Mouse (Mus musculus): ENCODE data around the gene Glul. TPM values are rescaled to one million over a fixed set of nuclear protein-coding genes. Genes with fewer than 3 reads are reported as not detected.

The Glul gene
- polyA plus RNA-seq, 1 experiment from 2014 or later: 330 TPM

DNA sequence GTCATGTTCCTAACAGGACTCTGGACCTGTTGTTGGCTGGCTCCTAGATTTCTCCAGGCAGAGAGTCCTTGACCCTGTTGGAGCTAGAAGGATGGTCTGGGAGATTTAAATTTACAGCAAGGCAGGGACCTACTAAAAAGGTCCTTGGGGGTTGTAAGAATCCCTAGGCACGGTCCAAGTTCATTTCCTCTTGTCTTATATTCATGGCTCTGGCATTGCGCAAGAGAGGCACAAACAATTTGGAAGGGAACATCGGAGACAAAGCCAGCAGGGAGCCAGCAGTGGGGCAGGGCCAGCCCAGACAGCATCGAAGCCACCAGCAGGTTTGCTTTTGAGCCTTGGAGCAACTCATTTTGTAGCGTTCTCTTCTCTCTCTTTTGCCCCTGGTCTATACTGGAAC, 45.4 kb downstream of the Glul start:
- no peak overlapping the region for H3K9ac ChIP-seq (ENCODE audit: low read length)
- no peaks in the 10 kb centered on the region for H3K9me3 ChIP-seq (ENCODE audit: control insufficient read depth, low read length)
- ATAC-seq (ENCODE audit: low FRiP score, low TSS enrichment) (no peak), DNase-seq (ENCODE audit: low spot score) (no peak)
- no peak overlapping the region for H3K27ac ChIP-seq (replicated peaks)
- H3K4me3 ChIP-seq (ENCODE audit: low read depth, low read length): no peak overlapping the region
- H3K4me1 ChIP-seq (replicated peaks; ENCODE audit: control insufficient read depth, insufficient read depth): no peaks in the 10 kb centered on the region
- no peaks in the 10 kb centered on the region for H3K27me3 ChIP-seq (ENCODE audit: control insufficient read depth, insufficient read depth, low read length)
- no peak overlapping the region for H3K4me2 ChIP-seq (replicated peaks; ENCODE audit: low read depth)
- 68% methylated on average over 5 of the region's 5 CpGs for WGBS
- TF ChIP-seq EP300 (optimal IDR thresholded peaks at IDR 0.05): no peak
- H3K36me3 ChIP-seq (ENCODE audit: control insufficient read depth, insufficient read depth, low read length): no peaks in the 10 kb centered on the region

DNA sequence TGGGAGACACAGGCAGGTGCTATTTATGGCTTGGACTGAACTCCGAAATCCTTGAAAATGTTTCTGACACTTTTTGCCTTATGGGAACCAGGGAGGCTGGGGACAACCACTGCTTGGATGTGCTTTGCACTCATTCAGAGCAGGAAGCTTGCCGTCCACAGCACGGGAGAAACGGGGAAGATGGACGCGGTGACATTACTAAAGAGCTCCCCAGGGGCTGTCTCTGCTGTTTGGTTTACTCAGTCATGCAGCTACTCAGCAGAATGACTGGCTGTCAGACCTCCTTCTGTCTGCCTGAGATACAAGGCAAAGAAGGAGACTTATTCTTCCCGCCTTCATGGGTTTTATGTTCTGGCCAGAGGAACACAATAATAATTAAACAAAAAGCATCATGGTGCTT, 47.2 kb downstream of the Glul start:
- Histone ChIP-seq H3K4me3 (ENCODE audit: low read depth, low read length) (no peak overlapping the region), H3K4me1 (replicated peaks; ENCODE audit: control insufficient read depth, insufficient read depth) (no peaks in the 10 kb centered on the region), H3K4me2 (replicated peaks; ENCODE audit: low read depth) (no peak overlapping the region), H3K9ac (ENCODE audit: low read length) (no peak overlapping the region), H3K27me3 (ENCODE audit: control insufficient read depth, insufficient read depth, low read length) (no peaks in the 10 kb centered on the region), H3K36me3 (ENCODE audit: control insufficient read depth, insufficient read depth, low read length) (no peaks in the 10 kb centered on the region), H3K9me3 (ENCODE audit: control insufficient read depth, low read length) (no peaks in the 10 kb centered on the region), H3K27ac (replicated peaks) (no peak overlapping the region)
- DNase-seq (ENCODE audit: low spot score) (no peak), ATAC-seq (ENCODE audit: low FRiP score, low TSS enrichment) (no peak)
- WGBS: 63% methylated on average over 7 of the region's 7 CpGs
- TF ChIP-seq CTCF (IDR thresholded peaks at IDR 0.05; ENCODE audit: low read depth): no peak
- no peak for TF ChIP-seq EP300 (optimal IDR thresholded peaks at IDR 0.05)

DNA sequence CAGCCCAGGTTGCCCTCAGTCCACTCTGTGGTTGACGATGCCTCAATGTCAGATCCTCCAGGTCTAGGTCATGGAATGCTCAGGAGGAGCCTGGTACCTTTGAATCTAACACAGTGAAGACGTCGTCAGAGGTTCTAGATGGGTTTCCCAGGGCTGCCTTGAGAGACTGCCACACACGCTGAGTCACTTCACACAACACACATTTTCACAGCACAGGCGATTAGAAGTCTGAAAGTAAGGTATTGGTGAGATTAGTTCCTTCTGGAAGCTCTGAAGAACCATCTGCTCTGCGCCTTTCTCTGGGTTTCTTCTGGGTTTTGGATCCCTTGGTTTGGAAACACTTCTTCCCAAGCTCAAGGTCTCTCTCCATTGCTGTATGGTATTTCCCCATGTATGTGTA, 48.1 kb downstream of the Glul start:
- TF ChIP-seq CTCF (IDR thresholded peaks at IDR 0.05; ENCODE audit: low read depth) (no peak), EP300 (optimal IDR thresholded peaks at IDR 0.05) (no peak)

DNA sequence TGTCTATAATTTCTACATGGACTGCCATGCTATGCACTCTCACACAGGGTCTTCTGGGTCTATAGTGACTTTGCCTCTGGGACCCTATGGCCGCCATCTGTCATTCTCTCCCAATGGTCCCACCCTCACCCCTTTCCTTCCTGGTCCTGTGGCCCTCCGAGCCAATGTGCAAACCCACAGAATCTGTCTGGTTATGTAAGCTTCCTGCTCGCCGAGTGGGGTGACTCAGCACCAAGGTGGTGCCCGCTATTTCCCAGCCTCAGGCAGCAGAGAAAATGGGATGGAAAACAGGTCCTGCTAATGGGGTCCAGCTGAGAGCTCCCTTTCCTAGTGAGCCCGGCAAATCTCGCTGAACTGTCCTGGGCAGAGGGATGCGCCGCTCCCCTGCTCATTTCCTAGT, 53.5 kb downstream of the Glul start:
- Histone ChIP-seq H3K4me3 (ENCODE audit: low read depth, low read length) (no peak overlapping the region), H3K36me3 (ENCODE audit: control insufficient read depth, insufficient read depth, low read length) (no peaks in the 10 kb centered on the region), H3K27me3 (ENCODE audit: control insufficient read depth, insufficient read depth, low read length) (no peaks in the 10 kb centered on the region), H3K27ac (replicated peaks) (no peak overlapping the region), H3K9ac (ENCODE audit: low read length) (no peak overlapping the region), H3K4me2 (replicated peaks; ENCODE audit: low read depth) (no peak overlapping the region), H3K9me3 (ENCODE audit: control insufficient read depth, low read length) (no peaks in the 10 kb centered on the region), H3K4me1 (replicated peaks; ENCODE audit: control insufficient read depth, insufficient read depth) (no peaks in the 10 kb centered on the region)
- TF ChIP-seq EP300 (optimal IDR thresholded peaks at IDR 0.05): no peak
- no peak for TF ChIP-seq CTCF (IDR thresholded peaks at IDR 0.05; ENCODE audit: low read depth)
- DNase-seq (ENCODE audit: low spot score): peak; percentile 21
- 83% methylated on average over 9 of the region's 9 CpGs for WGBS
- ATAC-seq (ENCODE audit: low FRiP score, low TSS enrichment): no peak; the same call in 1 of the 2 replicates

More for the DNA sequence above, 48.1 kb downstream of the Glul start:
- no peak overlapping the region for H3K9ac ChIP-seq (ENCODE audit: low read length)
- no peak overlapping the region for H3K27ac ChIP-seq (replicated peaks)
- no peak for DNase-seq (ENCODE audit: low spot score)
- H3K4me2 ChIP-seq (replicated peaks; ENCODE audit: low read depth): no peak overlapping the region
- ATAC-seq (ENCODE audit: low FRiP score, low TSS enrichment): no peak
- H3K4me1 ChIP-seq (replicated peaks; ENCODE audit: control insufficient read depth, insufficient read depth): no peaks in the 10 kb centered on the region
- no peak overlapping the region for H3K4me3 ChIP-seq (ENCODE audit: low read depth, low read length)
- no peaks in the 10 kb centered on the region for H3K9me3 ChIP-seq (ENCODE audit: control insufficient read depth, low read length)
- no peaks in the 10 kb centered on the region for H3K27me3 ChIP-seq (ENCODE audit: control insufficient read depth, insufficient read depth, low read length)
- WGBS: 86% methylated on average over 6 of the region's 6 CpGs
- H3K36me3 ChIP-seq (ENCODE audit: control insufficient read depth, insufficient read depth, low read length): no peaks in the 10 kb centered on the region

DNA sequence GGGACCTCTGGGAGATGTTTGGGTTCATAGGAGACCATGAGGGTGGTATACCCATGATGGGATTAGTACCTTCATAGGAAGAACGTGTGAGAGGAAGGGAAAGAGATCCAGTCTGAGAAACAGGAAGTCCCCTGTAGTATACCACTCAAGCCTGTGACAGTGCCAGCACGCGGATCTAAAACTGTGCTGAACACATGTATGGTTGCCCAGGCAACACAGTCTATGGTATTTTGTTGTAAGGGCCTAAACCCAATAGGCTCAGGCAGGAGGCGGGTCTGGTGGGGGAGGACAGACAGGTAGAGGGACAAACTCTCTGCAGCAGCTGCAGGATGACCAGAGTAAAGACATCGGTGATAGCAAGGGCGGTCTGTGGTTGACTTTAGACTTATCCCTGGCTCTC, 54.1 kb downstream of the Glul start:
- TF ChIP-seq EP300 (optimal IDR thresholded peaks at IDR 0.05) (no peak), CTCF (IDR thresholded peaks at IDR 0.05; ENCODE audit: low read depth) (no peak)
- H3K27ac ChIP-seq (replicated peaks): no peak overlapping the region
- no peaks in the 10 kb centered on the region for H3K9me3 ChIP-seq (ENCODE audit: control insufficient read depth, low read length)
- H3K9ac ChIP-seq (ENCODE audit: low read length): no peak overlapping the region
- H3K4me1 ChIP-seq (replicated peaks; ENCODE audit: control insufficient read depth, insufficient read depth): no peaks in the 10 kb centered on the region
- H3K36me3 ChIP-seq (ENCODE audit: control insufficient read depth, insufficient read depth, low read length): no peaks in the 10 kb centered on the region
- ATAC-seq (ENCODE audit: low FRiP score, low TSS enrichment): no peak
- no peak overlapping the region for H3K4me2 ChIP-seq (replicated peaks; ENCODE audit: low read depth)
- 72% methylated on average over 6 of the region's 6 CpGs for WGBS
- H3K4me3 ChIP-seq (ENCODE audit: low read depth, low read length): no peak overlapping the region
- no peaks in the 10 kb centered on the region for H3K27me3 ChIP-seq (ENCODE audit: control insufficient read depth, insufficient read depth, low read length)
- no peak for DNase-seq (ENCODE audit: low spot score)

DNA sequence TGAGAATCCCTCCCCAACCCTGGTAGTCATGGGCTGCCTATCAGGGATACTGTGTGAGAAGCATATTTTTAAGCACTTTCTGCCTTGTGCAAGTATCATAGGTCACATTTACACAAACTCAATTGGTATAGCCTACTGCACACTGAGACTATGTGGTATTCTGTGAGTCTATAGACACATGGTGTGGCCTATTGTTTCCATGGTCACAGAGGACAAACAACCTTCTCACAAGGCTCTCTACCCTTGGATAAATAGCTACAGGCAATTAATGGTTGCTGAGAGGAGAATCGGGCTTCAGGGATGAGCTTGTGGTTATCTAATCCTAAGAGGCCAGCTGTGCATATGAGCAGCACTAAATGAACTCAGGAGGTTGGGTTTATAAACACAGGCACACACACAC, 58.1 kb downstream of the Glul start:
- H3K27me3 ChIP-seq (ENCODE audit: control insufficient read depth, insufficient read depth, low read length): no peaks in the 10 kb centered on the region
- ATAC-seq (ENCODE audit: low FRiP score, low TSS enrichment): peak; percentile 94
- no peak overlapping the region for H3K4me2 ChIP-seq (replicated peaks; ENCODE audit: low read depth)
- H3K9me3 ChIP-seq (ENCODE audit: control insufficient read depth, low read length): no peaks in the 10 kb centered on the region
- no peaks in the 10 kb centered on the region for H3K4me1 ChIP-seq (replicated peaks; ENCODE audit: control insufficient read depth, insufficient read depth)
- WGBS: 45% methylated on average over 1 of the region's 1 CpGs
- no peak overlapping the region for H3K4me3 ChIP-seq (ENCODE audit: low read depth, low read length)
- no peak overlapping the region for H3K27ac ChIP-seq (replicated peaks)
- DNase-seq (ENCODE audit: low spot score): peak; percentile 26
- no peaks in the 10 kb centered on the region for H3K36me3 ChIP-seq (ENCODE audit: control insufficient read depth, insufficient read depth, low read length)
- no peak for TF ChIP-seq CTCF (IDR thresholded peaks at IDR 0.05; ENCODE audit: low read depth)
- no peak for TF ChIP-seq EP300 (optimal IDR thresholded peaks at IDR 0.05)
- no peak overlapping the region for H3K9ac ChIP-seq (ENCODE audit: low read length)

Small RNA genes within 50 kb of the gene (microRNA-seq; reads per million reads assigned to microRNA genes)
- gene Mir8114: 11.3 reads per million, percentile 18 among the genes with 10 or more reads in this experiment

Other genes with a start within 250 kb of the Glul start
- 0.16 and 0.29 TPM in 2 replicates for gene Rgs8, start 246.9 kb upstream of the Glul start, polyA plus RNA-seq (2015; fragmentation: Nextera tagmentation; extraction: Ambion mirVana)
- gene Rgs16, start 159.6 kb upstream of the Glul start, polyA plus RNA-seq (2015; fragmentation: Nextera tagmentation; extraction: Ambion mirVana): 2.3 and 2.7 TPM in 2 replicates
- gene Rnasel, start 150.5 kb upstream of the Glul start, polyA plus RNA-seq (2015; fragmentation: Nextera tagmentation; extraction: Ambion mirVana): 11.8 TPM in 2 replicates
- 0.05 and 0.12 TPM in 2 replicates for gene Rgsl1, start 55.8 kb upstream of the Glul start, polyA plus RNA-seq (2015; fragmentation: Nextera tagmentation; extraction: Ambion mirVana)
- 0.07 and 0.11 TPM in 2 replicates for gene Teddm1b, start 25.6 kb upstream of the Glul start, polyA plus RNA-seq (2015; fragmentation: Nextera tagmentation; extraction: Ambion mirVana)
- gene Teddm1a, start 8.2 kb upstream of the Glul start, polyA plus RNA-seq (2015; fragmentation: Nextera tagmentation; extraction: Ambion mirVana): not detected in 2 replicates
- 0.80 and 0.85 TPM in 2 replicates for gene Teddm2, start 284 bp downstream of the Glul start, polyA plus RNA-seq (2015; fragmentation: Nextera tagmentation; extraction: Ambion mirVana)

Measured in stomach, postnatal 0 days (tissue).